Mouse (Mus musculus): ENCODE data around the gene Glud1. TPM values are rescaled to one million over a fixed set of nuclear protein-coding genes. Genes with fewer than 3 reads are reported as not detected.
"Not testable (repeated sequence)": the region's sequence is repeated elsewhere in the genome, so short reads cannot be mapped to it uniquely, and the experiment has no call there.

The Glud1 gene
- polyA plus RNA-seq, 1 experiment from 2014 or later = 54.1 TPM

DNA sequence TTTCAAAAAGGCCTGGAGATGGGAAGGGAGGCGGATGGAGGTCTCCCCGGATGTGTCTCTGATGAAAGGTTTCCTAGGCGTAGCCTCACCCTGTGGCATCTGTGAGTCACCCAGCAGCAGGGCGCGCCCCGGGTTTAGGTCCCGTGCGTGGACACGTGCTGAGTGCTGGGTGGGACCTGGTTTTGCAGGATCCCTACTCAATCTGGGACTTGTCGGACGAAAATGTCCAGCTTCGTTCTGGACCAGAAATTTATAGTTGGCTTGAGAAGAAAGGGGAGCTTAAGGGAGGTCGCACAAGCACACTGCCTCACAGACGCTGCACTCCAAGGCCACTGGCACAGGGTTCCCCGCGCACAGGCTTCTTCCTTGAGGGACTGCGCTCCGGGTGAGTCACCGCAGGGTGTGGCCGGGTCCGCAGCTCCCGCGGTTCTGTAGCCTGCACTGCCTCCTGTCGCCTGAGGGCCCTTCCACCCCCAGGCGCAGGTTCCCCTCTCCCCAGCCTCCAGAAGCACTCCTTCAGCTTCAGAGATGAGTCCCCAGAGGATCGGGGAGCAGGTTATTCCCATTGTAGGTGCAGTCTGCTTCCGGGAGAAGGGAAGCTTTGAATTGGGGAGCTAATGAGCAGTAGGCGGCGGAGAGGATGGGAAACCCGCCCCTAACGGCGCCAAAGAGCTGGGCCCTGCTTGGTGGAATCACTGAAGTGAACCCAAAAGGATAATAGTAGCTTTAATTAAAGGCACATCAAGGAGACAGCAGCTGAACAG, 53.1 kb downstream of the Glud1 start:
- H3K9me3 ChIP-seq (replicated peaks; ENCODE audit: control insufficient read depth, low read length) = no peaks in the 10 kb centered on the region
- H3K4me2 ChIP-seq (ENCODE audit: low read depth, low read length) = peak overlapping the region; percentile 96
- WGBS = 5% methylated on average over 32 of the region's 32 CpGs
- H3K4me1 ChIP-seq (ENCODE audit: control insufficient read depth, insufficient read depth, low read length) = peaks cover 4% of the 10 kb centered on the region; the same call in 1 of the 2 replicates
- H3K27ac ChIP-seq (ENCODE audit: low read length) = no peak overlapping the region
- H3K9ac ChIP-seq (ENCODE audit: low read length) = peak overlapping the region; percentile 69
- H3K4me3 ChIP-seq (ENCODE audit: low read length) = peak overlapping the region; percentile 57
- no peaks in the 10 kb centered on the region for H3K36me3 ChIP-seq (ENCODE audit: control insufficient read depth, insufficient read depth)
- H3K27me3 ChIP-seq (ENCODE audit: control insufficient read depth, insufficient read depth, low read length) = no peaks in the 10 kb centered on the region
- peak; percentile 80; the same call in 1 of the 2 replicates for ATAC-seq (replicated peaks; ENCODE audit: extremely low read depth, insufficient read depth, low FRiP score)

GRCm38 (mm10) chr14:34364254-34365146, 54.0 kb downstream of the Glud1 start:
- peak overlapping the region; percentile 96 for H3K4me2 ChIP-seq (ENCODE audit: low read depth, low read length)
- not testable (repeated sequence) for ATAC-seq (replicated peaks; ENCODE audit: extremely low read depth, insufficient read depth, low FRiP score); H3K9me3 ChIP-seq (replicated peaks; ENCODE audit: control insufficient read depth, low read length); H3K27ac ChIP-seq (ENCODE audit: low read length); H3K9ac ChIP-seq (ENCODE audit: low read length); H3K36me3 ChIP-seq (ENCODE audit: control insufficient read depth, insufficient read depth); H3K27me3 ChIP-seq (ENCODE audit: control insufficient read depth, insufficient read depth, low read length); H3K4me1 ChIP-seq (ENCODE audit: control insufficient read depth, insufficient read depth, low read length)
- WGBS = 83% methylated on average over 15 of the region's 15 CpGs
- peak overlapping the region; percentile 57; the same call in 1 of the 2 replicates for H3K4me3 ChIP-seq (ENCODE audit: low read length)

DNA sequence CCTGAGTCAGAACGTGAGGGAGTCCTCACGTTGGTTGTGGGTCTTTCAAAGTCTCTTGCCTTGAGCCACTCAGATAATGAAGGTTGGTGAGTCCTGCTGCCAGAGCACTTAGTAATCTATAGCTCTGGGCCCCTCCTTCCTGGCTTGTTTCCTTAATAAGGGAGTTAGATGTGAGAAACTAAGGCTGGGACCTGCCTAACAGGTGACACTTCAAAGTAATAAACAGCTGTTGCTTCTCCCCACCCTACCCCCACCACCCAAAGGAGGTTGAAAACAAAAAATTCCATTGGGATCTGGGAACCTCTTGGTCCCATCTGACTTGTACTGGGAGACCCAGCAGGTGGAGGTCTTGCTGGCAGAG, 54.6 kb downstream of the Glud1 start:
- no peak for ATAC-seq (replicated peaks; ENCODE audit: extremely low read depth, insufficient read depth, low FRiP score)
- H3K4me1 ChIP-seq (ENCODE audit: control insufficient read depth, insufficient read depth, low read length) = peaks cover 4% of the 10 kb centered on the region; the same call in 1 of the 2 replicates
- WGBS = 81% methylated on average over 2 of the region's 2 CpGs
- H3K27me3 ChIP-seq (ENCODE audit: control insufficient read depth, insufficient read depth, low read length) = no peaks in the 10 kb centered on the region
- H3K9ac ChIP-seq (ENCODE audit: low read length) = no peak overlapping the region
- H3K9me3 ChIP-seq (replicated peaks; ENCODE audit: control insufficient read depth, low read length) = no peaks in the 10 kb centered on the region
- H3K4me3 ChIP-seq (ENCODE audit: low read length) = no peak overlapping the region
- H3K27ac ChIP-seq (ENCODE audit: low read length) = no peak overlapping the region
- no peaks in the 10 kb centered on the region for H3K36me3 ChIP-seq (ENCODE audit: control insufficient read depth, insufficient read depth)
- H3K4me2 ChIP-seq (ENCODE audit: low read depth, low read length) = no peak overlapping the region

- Histone ChIP-seq H3K27me3 (ENCODE audit: control insufficient read depth, insufficient read depth, low read length) (no peaks in the 10 kb centered on the region), H3K9me3 (replicated peaks; ENCODE audit: control insufficient read depth, low read length) (no peaks in the 10 kb centered on the region), H3K9ac (ENCODE audit: low read length) (no peak overlapping the region), H3K4me2 (ENCODE audit: low read depth, low read length) (no peak overlapping the region), H3K27ac (ENCODE audit: low read length) (no peak overlapping the region), H3K4me3 (ENCODE audit: low read length) (no peak overlapping the region), H3K36me3 (ENCODE audit: control insufficient read depth, insufficient read depth) (no peaks in the 10 kb centered on the region), H3K4me1 (ENCODE audit: control insufficient read depth, insufficient read depth, low read length) (peaks cover 3% of the 10 kb centered on the region)
- ATAC-seq (replicated peaks; ENCODE audit: extremely low read depth, insufficient read depth, low FRiP score) = no peak
- WGBS = 69% methylated on average over 3 of the region's 3 CpGs
Observed at GRCm38 (mm10) chr14:34370203-34370602, 59.7 kb downstream of the Glud1 start.

DNA sequence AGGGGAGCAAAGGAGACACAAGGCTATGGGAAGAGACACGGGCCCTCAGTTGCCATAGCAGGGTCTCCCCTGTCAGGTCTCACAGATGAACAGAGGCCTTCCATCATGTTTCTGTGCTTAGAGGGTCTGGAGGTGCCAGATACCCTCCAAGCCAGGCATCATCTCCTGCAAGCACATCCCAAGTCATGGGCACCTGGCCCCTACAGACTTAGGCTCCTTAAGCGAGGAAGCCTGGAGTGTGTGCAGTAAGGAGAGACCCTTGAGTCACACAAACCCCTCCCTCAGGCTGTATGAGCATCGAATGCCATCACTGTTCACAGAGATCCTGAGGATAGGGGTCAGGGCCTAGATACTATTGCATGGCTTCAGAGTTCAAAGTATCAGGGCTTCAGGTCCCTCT, 60.4 kb downstream of the Glud1 start:
- Histone ChIP-seq H3K9ac (ENCODE audit: low read length) (no peak overlapping the region), H3K9me3 (replicated peaks; ENCODE audit: control insufficient read depth, low read length) (no peaks in the 10 kb centered on the region), H3K4me2 (ENCODE audit: low read depth, low read length) (no peak overlapping the region), H3K4me3 (ENCODE audit: low read length) (no peak overlapping the region), H3K4me1 (ENCODE audit: control insufficient read depth, insufficient read depth, low read length) (peaks cover 3% of the 10 kb centered on the region), H3K27ac (ENCODE audit: low read length) (no peak overlapping the region), H3K36me3 (ENCODE audit: control insufficient read depth, insufficient read depth) (no peaks in the 10 kb centered on the region), H3K27me3 (ENCODE audit: control insufficient read depth, insufficient read depth, low read length) (no peaks in the 10 kb centered on the region)
- WGBS = 87% methylated on average over 3 of the region's 3 CpGs
- ATAC-seq (replicated peaks; ENCODE audit: extremely low read depth, insufficient read depth, low FRiP score) = no peak

DNA sequence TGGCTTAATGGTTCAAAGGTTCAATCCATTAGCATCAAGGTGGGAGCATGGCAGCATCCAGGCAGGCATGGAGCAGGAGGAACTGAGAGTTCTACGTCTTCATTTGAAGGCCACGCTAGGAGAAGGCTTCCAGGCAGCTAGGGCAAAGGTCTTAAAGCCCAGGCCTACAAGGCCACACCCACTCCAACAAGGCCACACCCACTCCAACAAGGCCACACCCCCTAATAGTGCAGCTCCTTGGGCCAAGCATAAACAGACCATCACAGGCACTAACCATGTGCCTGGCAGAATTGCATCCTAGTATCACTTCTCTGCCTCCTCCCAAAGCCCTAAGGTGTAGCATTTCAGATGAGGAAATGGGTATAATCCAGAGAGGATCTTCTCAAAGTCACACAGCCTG, 61.2 kb downstream of the Glud1 start:
- Histone ChIP-seq H3K4me1 (ENCODE audit: control insufficient read depth, insufficient read depth, low read length) (peaks cover 3% of the 10 kb centered on the region), H3K9me3 (replicated peaks; ENCODE audit: control insufficient read depth, low read length) (no peaks in the 10 kb centered on the region), H3K4me3 (ENCODE audit: low read length) (no peak overlapping the region), H3K9ac (ENCODE audit: low read length) (no peak overlapping the region), H3K36me3 (ENCODE audit: control insufficient read depth, insufficient read depth) (no peaks in the 10 kb centered on the region), H3K27ac (ENCODE audit: low read length) (no peak overlapping the region), H3K27me3 (ENCODE audit: control insufficient read depth, insufficient read depth, low read length) (no peaks in the 10 kb centered on the region), H3K4me2 (ENCODE audit: low read depth, low read length) (no peak overlapping the region)
- ATAC-seq (replicated peaks; ENCODE audit: extremely low read depth, insufficient read depth, low FRiP score) = no peak
- 82% methylated on average over 2 of the region's 2 CpGs for WGBS

- ATAC-seq (replicated peaks; ENCODE audit: extremely low read depth, insufficient read depth, low FRiP score) = no peak
- 79% methylated on average over 6 of the region's 6 CpGs for WGBS
- H3K4me2 ChIP-seq (ENCODE audit: low read depth, low read length) = no peak overlapping the region
Observed at GRCm38 (mm10) chr14:34372646-34373045, 62.1 kb downstream of the Glud1 start.

DNA sequence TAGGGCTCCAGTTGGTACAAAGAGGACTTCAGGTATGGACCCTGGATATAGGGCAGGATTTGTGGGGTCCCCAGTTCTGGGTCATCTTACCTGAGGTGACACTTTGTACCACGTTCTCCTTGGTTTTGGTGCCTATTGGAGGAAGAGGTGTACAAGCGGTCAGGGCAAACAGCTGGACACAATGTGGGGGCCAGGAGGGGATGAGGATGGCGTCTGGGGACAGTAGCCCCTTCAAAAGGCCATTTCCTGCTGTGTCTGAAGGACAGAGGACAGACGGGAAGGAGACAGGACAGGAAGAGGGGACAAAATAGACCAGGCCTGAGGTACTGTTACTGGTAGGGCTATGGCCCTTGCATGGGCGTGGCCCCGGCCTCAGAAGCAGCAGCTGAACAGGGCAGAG, 63.1 kb downstream of the Glud1 start:
- no peaks in the 10 kb centered on the region for H3K9me3 ChIP-seq (replicated peaks; ENCODE audit: control insufficient read depth, low read length)
- no peaks in the 10 kb centered on the region for H3K36me3 ChIP-seq (ENCODE audit: control insufficient read depth, insufficient read depth)
- H3K9ac ChIP-seq (ENCODE audit: low read length) = no peak overlapping the region
- peaks cover 5% of the 10 kb centered on the region for H3K4me1 ChIP-seq (ENCODE audit: control insufficient read depth, insufficient read depth, low read length)
- no peaks in the 10 kb centered on the region for H3K27me3 ChIP-seq (ENCODE audit: control insufficient read depth, insufficient read depth, low read length)
- no peak overlapping the region for H3K27ac ChIP-seq (ENCODE audit: low read length)
- no peak overlapping the region for H3K4me2 ChIP-seq (ENCODE audit: low read depth, low read length)
- 76% methylated on average over 6 of the region's 6 CpGs for WGBS
- no peak overlapping the region for H3K4me3 ChIP-seq (ENCODE audit: low read length)
- no peak for ATAC-seq (replicated peaks; ENCODE audit: extremely low read depth, insufficient read depth, low FRiP score)

More at GRCm38 (mm10) chr14:34372646-34373045, 62.1 kb downstream of the Glud1 start:
- Histone ChIP-seq H3K4me1 (ENCODE audit: control insufficient read depth, insufficient read depth, low read length) (peaks cover 3% of the 10 kb centered on the region), H3K9me3 (replicated peaks; ENCODE audit: control insufficient read depth, low read length) (no peaks in the 10 kb centered on the region), H3K27ac (ENCODE audit: low read length) (no peak overlapping the region), H3K4me3 (ENCODE audit: low read length) (no peak overlapping the region), H3K36me3 (ENCODE audit: control insufficient read depth, insufficient read depth) (no peaks in the 10 kb centered on the region), H3K27me3 (ENCODE audit: control insufficient read depth, insufficient read depth, low read length) (no peaks in the 10 kb centered on the region), H3K9ac (ENCODE audit: low read length) (no peak overlapping the region)

- Histone ChIP-seq H3K36me3 (ENCODE audit: control insufficient read depth, insufficient read depth) (no peaks in the 10 kb centered on the region), H3K4me2 (ENCODE audit: low read depth, low read length) (peak within 1 kb of the TSS; percentile 43), H3K4me1 (ENCODE audit: control insufficient read depth, insufficient read depth, low read length) (peaks cover 11% of the 10 kb centered on the region), H3K27me3 (ENCODE audit: control insufficient read depth, insufficient read depth, low read length) (no peaks in the 10 kb centered on the region), H3K9me3 (replicated peaks; ENCODE audit: control insufficient read depth, low read length) (no peaks in the 10 kb centered on the region), H3K27ac (ENCODE audit: low read length) (peak within 1 kb of the TSS; percentile 43), H3K4me3 (ENCODE audit: low read length) (peak within 1 kb of the TSS; percentile 46), H3K9ac (ENCODE audit: low read length) (peak within 1 kb of the TSS; percentile 39; the same call in 1 of the 2 replicates)
- ATAC-seq (replicated peaks; ENCODE audit: extremely low read depth, insufficient read depth, low FRiP score) = no peak
- WGBS = 33% methylated on average over 10 of the region's 10 CpGs
Observed at GRCm38 (mm10) chr14:34374577-34374976, 64.0 kb downstream of the Glud1 start, which contains the start of gene Sncg. TSS of gene Sncg (minus strand) at chr14:34374789.

Measured in heart, embryonic 16.5 days (tissue).